Mouse (Mus musculus) left cerebral cortex, postnatal 36 days (tissue): ENCODE data around the gene Nckap1l. TPM values are rescaled to one million over a fixed set of nuclear protein-coding genes. Genes with fewer than 3 reads are reported as not detected.

Experiments used
- DNase-seq, 2 experiments: peaks; one replicate each; pipeline ENCODE4 v3.0.0; 2021 to 2022; ENCODE audit warnings: low spot score in 2 of 2, mixed read lengths in 1 of 2
- intact Hi-C: fragments of 180-260 bp; cut with DNase I; formaldehyde crosslinking; loops from one replicate; pipeline ENCODE4 v1.15.1; 2025
- total RNA-seq, 2 experiments: library from RNA; stranded (reverse); gene quantifications; 2 replicates each; pipeline ENCODE4 v1.2.3; 2021

Nckap1l gene
- total RNA-seq, 2 experiments from 2014 or later, result 9.4 to 9.9 TPM

DNA sequence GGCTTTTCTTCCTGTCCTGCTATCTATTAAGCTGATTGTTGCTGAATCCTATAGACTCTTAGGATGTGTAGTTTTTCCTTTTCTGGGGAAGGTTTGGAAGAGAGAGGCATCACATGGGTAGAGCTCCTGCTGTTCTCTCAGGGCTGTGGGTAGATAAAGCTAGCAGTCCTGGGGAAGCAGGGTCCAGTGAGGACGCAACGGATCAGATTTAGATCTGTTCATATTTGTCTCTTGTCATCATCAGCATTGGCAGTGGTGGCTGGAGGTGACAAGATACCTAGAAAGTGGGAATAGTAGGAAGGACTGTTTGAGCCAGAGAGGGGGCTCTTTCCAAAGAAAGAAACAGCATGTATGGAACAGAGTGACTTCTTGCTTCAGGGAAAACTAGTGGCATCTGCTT, 81.4 kb downstream of the Nckap1l start:
- intact Hi-C loops, result no loop called here
- DNase-seq, result no peak

GRCm38 (mm10) chr15:103535786-103536185, 82.2 kb downstream of the Nckap1l start:
- DNase-seq, result peak in 1 of 2 experiments; percentile 11
- intact Hi-C loops, result no loop called here

- intact Hi-C loops, result no loop called here
- DNase-seq, result no peak
Observed at GRCm38 (mm10) chr15:103536456-103536855, 82.9 kb downstream of the Nckap1l start.

DNA sequence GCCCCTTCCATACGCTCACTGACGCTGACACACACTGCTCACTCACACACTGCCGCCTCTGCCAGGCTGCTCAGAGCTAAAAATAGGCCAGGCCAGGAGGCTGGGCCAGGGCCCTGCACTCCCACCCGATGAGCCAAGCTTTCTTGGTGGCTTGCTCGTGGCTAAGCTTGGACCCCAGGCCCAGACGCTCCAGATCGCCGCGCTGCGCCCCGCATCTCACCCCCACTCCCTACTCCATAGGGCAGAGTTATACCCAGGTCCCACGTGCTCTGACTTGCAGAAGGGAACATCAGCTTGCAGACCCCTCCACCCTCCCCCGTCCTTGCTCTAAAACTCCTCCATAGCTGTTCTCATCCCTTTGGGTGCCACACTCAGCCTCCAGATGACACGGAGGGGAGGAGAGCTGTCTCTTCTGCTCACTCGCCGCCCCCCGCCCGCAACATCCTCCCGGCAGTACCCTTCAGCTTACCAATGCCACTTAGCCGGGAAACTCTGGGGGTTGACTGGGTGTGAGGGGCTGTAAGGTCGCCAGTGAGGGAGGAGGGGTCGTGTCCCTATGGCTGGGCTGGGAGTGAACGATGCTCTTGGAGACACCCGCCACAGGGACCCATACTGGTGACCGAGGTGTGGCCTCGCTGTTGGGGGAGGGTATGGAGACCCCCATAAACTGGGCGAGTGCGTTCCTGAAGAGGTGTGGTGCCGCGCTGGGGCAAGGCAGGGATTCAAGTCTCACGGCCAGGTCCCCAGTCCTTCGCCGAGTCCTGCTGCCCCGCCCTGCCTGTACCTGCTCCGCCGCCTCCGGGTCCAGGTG, 83.6 kb downstream of the Nckap1l start:
- intact Hi-C loops, result no loop called here
- DNase-seq, result peak; percentile 68 to 74

DNA sequence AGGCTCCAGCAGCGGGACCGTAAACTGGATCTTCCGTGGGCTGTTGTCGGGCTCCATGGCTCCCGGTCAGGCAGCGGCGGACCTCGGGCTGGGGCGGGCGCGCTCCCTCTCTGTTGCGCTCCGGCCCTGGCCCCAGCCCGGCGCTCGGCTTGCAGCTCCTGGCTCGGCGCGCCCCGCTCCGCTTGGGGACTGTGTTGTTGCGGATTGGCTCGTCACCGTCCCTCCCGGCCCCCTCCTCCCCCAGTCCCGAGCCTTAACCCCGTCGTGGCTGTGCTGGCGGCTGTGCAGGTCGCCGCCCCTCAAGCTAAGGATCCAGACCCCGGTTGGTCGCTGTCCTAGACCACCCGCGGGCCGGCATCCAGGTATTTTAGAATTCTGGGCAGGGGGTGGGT, 84.2 kb downstream of the Nckap1l start, which contains the start of gene Ppp1r1a:
TSS of gene Ppp1r1a (minus strand) at position 182 of the 392 bp plus-strand sequence.
- peak; percentile 76 to 79 for DNase-seq
- intact Hi-C loops, result no loop called here

DNA sequence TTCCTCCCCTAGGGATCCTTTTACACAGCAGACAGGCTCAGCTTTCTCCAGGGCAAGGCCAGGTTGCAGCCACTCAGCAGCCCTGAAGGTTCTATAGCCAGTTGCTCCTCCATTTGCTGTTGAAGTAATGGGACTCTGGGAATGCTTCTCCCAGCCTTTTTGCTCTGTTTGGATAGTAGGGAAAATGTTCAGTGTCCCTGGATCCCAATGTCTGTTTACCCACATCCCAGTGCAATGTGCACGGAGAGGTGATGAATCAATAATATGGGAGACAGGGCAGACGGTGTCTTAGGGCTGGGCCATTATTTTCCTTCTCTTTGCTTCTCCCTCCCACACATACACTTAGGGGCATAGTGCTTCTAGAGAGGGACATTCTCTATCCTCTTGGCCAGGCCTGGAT, 85.7 kb downstream of the Nckap1l start:
- peak in 1 of 2 experiments; percentile 2 for DNase-seq
- intact Hi-C loops, result no loop called here

DNA sequence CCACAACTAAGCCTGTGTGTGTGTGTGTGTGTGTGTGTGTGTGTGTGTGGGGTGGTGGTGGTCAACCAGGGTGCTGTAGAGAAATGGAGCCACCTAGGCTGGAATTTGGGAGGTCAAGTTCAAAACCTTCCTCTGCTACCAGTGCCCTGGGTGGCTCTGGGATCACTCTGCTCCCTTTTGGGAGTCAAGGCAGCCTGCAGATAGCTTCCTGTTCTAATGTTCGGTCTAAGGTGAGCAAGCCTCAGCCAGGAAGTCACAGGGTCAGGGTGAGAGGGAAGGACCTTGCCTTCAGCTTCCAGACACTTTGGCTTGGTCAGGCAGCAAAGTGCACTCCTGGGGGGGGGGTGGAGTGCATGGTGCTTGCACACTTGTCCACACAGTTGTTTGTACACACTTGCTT, 87.1 kb downstream of the Nckap1l start:
- DNase-seq, result peak in 1 of 2 experiments; percentile 2
- intact Hi-C loops, result no loop called here

- intact Hi-C loops, result no loop called here
- DNase-seq, result no peak
Observed at GRCm38 (mm10) chr15:103542526-103542925, 88.9 kb downstream of the Nckap1l start.

- DNase-seq, result no peak
- intact Hi-C loops, result no loop called here
Observed at GRCm38 (mm10) chr15:103547983-103548382, 94.4 kb downstream of the Nckap1l start.

Other genes with a start within 250 kb of the Nckap1l start
- 100 to 1,000 TPM; 158 to 174 TPM for gene Cbx5, start 214.0 kb upstream of the Nckap1l start, total RNA-seq
- gene Hnrnpa1, start 213.4 kb upstream of the Nckap1l start, total RNA-seq, result 100 to 1,000 TPM; 199 to 232 TPM
- gene Nfe2, start 195.4 kb upstream of the Nckap1l start, total RNA-seq, result not detected
- 10 to 100 TPM; 87.8 to 95.9 TPM for gene Copz1, start 181.1 kb upstream of the Nckap1l start, total RNA-seq
- under 1 TPM; 0.42 to 0.45 TPM for gene Gpr84, start 143.2 kb upstream of the Nckap1l start, total RNA-seq
- gene Zfp385a, start 113.7 kb upstream of the Nckap1l start, total RNA-seq, result 10 to 100 TPM; 64.4 to 73.5 TPM
- gene Itga5, start 87.0 kb upstream of the Nckap1l start, total RNA-seq, result 1 to 10 TPM; 2.8 to 4.3 TPM
- under 1 TPM in 1 of 2 experiments, not detected in 1; 0.64 TPM for gene Gtsf1, start 23.3 kb upstream of the Nckap1l start, total RNA-seq
- gene Gtsf2, start 5.3 kb upstream of the Nckap1l start, total RNA-seq, result not detected
- 100 to 1,000 TPM; 160 to 189 TPM for gene Pde1b, start 49.2 kb downstream of the Nckap1l start, total RNA-seq
- gene Ppp1r1a, start 84.2 kb downstream of the Nckap1l start, total RNA-seq, result 100 to 1,000 TPM; 148 to 164 TPM
- not detected for gene Glycam1, start 111.3 kb downstream of the Nckap1l start, total RNA-seq